Mouse (Mus musculus) thymus, adult 18-20 months (tissue): ENCODE measurements at regions not wholly inside any gene's neighbourhood (a gene's known extent, or its start where the extent isn't known, plus 50 kb on each side); places are given as distances from the start of the nearest gene placed in this dataset.
"Not testable (repeated sequence)": the region's sequence is repeated elsewhere in the genome, so short reads cannot be mapped to it uniquely, and the experiment has no call there.

Experiments used
- DNase-seq, 2 experiments: peaks; one replicate each; pipeline ENCODE4 v3.0.0; 2022; ENCODE audit warnings: mixed read lengths in 2 of 2

- no peak for DNase-seq
Observed at GRCm38 (mm10) chr14:60526832-60527231, 107.0 kb upstream of the Spata13 start.

GRCm38 (mm10) chr14:60527951-60528350 lies 105.8 kb upstream of the Spata13 start:
- no peak for DNase-seq

DNA sequence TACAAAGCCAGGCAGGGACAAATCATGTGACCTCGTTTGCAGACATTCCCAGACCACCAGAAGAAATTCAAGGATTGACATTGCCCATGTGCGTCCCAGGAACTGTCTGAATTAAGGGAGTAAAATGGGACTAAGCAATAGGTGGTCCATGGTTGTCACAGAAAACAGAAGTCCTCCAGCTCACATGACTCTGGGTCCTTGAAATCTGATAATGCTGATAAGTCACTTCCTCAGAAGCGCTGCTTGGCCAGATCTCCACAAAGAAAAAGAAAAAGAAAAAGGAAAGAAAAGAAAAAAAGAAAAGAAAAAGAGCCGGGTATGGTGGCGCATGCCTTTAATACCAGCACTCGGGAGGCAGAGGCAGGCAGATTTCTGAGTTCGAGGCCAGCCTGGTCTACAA lies 105.3 kb upstream of the Spata13 start:
- no peak for DNase-seq

- no peak for DNase-seq
Observed at GRCm38 (mm10) chr14:60529022-60529421, 104.8 kb upstream of the Spata13 start.

DNA sequence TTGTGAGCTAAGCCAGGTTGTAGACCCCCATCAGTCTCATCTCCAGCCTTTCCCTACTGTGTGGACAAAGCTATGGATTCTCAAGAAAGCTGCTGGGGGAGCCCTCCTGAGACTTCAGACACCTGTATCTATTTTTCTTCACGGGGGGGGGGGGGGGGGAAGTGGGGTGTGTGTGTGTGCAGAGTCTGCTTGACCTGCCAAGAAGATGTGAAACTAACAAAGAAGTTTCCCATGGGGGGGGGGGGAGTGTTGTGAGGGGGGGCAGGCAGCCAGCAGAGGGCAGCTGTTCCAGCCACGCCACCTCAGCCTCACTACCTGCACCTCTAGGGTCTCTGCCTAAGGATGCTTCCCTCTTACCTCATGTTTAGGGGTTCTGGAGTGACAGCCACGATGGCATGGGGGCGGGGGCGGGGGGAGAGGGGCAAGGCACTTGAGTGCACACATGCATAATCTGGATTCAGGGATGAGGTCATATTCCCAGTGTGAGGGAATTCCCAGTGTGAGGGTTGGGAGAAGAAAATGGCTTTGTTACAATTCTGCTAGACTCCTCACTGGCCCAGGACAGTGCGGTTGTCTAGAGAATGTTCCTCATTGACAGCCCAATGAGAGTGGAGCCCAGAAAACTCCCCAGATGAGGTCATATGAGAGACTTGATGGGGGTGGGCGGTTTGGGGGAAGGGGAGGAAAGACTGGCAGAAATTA lies 104.0 kb upstream of the Spata13 start:
- no peak for DNase-seq

DNA sequence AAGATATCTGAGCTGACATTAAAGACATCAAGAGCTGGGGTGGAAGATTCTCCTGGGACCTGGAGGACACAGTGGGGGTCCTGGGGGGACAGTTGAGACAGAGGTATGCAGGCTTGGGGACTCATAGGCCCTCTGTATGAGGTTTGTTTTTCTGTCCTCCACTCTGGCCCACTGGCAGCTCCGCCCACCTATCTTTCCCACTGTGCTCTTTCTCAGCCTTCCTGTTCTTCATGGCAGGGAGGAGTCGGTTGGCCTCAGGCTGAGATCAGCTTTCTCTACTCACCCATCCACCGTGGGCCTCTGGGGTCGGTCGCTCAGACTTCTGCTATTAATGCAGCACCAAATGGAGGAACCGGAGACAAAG lies 103.5 kb upstream of the Spata13 start:
- no peak for DNase-seq

GRCm38 (mm10) chr14:60530973-60531372 lies 102.8 kb upstream of the Spata13 start:
- no peak for DNase-seq

- no peak for DNase-seq
Observed at GRCm38 (mm10) chr14:60531766-60532165, 102.0 kb upstream of the Spata13 start.

DNA sequence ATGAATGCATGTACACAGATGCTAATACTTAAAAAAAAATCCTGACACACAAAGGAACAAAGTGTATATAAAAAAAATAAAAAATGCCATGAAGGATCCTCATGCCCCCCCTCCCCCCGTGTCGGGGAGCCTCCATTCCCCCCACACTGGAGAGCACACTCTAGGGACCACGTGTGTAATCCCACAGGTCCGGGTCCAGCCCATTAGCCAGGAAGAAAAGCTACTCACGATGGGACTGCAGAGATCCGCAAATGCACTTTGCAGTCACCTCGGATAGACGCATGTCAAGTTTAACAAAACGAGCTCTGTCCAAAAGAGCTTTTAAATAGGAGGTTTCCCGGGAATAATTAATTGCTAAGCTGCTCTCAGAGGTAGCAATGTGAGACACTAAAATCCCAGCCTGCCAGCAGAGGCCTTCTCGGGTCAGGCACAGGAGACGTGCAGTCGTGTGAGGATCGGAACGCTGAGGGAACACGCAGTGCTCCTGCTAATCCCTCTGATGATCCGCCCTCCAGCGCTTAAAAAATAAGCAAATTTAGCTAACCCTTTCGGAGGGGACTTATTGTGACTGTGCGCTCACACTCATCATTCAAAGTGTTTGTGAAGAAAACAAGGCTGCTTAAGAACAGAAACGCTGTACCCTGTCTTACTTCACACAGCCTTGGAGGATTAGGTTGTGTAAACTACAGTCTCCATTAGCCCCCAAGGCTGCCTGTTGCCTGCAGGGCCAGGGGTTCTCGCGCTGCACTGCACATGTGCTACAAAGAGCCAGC lies 100.2 kb upstream of the Spata13 start:
- no peak for DNase-seq

DNA sequence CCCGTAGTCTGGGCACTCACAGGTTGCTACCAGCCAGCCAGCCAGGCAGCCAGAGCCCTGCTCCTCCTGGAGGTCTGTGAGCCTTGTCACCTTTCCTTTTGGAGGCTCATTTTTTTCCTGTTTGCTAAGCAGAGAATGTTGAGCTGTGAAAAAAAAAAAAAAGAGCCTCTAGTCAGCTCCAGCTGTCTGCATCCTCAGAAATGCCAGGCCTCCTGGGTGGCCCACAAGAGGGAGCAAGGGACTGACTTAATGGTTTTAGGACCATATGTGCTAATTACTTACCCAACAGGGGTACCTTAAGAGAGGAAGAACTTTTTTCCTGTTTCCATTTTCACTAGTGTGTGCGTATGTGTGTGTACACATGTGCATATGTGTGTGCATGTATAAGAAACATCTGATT lies 94.8 kb upstream of the Spata13 start:
- no peak for DNase-seq

- DNase-seq: no peak
Observed at GRCm38 (mm10) chr14:60540111-60540510, 93.7 kb upstream of the Spata13 start.

GRCm38 (mm10) chr14:60541596-60541995 lies 92.2 kb upstream of the Spata13 start:
- no peak for DNase-seq

GRCm38 (mm10) chr14:60544767-60545166 lies 89.0 kb upstream of the Spata13 start:
- DNase-seq: no peak

DNA sequence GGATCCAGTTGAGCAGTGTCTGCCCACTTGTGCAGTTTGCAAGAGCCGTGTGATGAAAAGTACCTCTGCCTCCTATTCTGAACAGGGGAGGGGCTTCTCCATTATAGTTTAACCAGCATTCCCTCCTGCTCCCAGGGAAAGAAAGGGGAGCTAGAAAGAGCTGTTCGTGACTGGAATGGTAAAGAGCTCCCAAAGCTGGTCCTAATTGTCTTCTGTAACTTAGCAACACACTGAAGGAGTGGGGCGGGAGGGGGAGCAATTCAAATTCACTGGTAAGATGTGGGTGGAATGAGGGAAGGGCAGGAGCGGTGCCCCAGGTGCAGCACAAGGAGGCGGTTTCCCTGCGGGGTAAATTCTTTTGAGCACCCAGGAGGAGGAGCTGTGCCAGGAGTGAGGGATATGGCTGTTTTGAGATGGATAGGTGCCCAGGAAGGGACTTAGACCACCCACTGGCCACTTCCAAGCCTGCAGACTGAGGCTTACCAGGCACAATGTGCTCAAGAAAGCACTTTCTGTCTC lies 79.5 kb upstream of the Spata13 start:
- DNase-seq: no peak

DNA sequence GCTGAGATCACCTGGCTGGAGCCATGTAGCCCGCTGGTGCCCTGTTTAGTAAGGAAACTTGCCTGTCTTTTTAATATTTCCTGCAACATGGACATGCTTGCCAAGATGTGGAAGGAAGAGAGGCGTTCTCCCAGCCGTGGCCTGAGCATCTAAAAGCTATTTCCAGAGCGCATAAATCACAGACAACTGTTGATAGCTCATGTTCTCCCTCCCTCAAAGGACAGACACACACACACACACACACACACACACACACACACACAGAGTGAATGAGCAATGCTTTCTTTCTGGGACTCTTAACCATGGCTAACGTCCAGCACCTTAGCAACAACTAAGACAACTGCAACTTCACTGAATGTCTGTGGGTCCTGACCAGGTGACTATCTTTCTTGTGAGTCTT lies 77.3 kb upstream of the Spata13 start:
- DNase-seq: no peak

DNA sequence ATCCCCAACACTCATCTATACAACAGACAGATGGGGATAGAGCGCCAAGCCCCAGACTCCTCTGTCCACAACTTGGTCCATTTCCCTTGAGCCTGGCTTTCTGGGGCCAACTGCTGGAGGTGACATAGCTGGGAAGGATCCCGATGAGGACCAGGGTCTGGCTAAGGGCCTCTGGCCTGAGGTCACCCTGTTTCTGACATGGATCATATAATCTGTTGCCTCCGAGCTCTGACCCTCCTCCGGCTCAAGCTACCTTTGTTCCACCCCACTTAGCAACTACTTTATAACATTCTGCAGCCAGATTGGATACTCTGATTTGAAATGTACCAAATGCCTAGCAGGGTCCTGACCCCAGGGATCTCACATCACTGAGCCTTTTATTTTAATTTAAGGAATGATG lies 76.8 kb upstream of the Spata13 start:
- DNase-seq: no peak

DNA sequence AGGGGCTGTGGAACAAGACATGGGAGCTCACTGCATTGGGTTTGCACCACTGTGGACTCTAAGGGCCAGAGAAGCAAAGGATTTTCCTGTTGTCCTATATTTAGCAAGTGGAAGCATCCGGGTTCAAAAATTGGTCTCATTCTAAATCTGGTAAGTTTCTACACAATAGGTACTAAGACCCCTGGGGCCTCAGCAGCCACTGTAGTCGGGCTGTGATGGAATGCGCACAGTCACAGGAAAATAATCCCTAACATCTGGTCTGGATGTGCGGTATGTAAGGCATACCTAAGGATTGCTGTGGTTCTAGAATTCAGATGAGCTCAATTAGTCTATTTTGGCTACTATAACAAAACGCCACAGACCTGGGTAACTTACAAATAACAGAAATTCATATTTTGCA lies 74.4 kb upstream of the Spata13 start:
- no peak for DNase-seq

DNA sequence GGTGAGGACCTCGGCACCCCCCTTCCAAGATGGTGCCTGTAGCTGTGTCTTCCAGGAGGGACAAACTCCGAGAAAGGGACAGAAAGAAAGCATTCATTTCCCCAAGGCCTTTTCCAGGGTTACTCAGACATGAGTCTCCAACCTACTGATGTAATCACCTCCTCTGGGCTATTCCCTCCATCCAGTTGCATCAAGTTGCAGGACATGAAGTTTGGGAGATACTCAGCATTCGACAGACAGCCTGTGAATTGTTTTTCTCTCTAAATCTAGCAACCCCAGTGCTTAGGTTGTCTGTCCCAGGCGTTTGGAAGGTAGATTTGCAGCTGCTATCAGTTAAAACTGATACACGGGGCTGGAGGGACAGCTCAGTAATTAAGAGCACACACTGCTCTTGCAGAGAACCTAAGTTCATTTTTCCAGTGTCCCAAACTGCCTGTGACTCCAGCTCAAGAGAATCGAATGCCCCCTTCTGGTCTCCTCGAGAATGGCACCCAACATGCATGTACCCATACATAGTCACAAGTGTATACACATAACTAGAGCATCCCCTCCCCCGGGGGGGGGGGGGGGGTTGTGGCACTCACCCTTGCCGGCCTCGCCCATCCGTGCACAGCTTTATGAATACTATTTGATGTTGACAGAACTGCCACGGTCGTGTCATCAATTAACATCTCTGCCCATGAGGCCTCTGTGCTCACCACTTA lies 73.8 kb upstream of the Spata13 start:
- DNase-seq: no peak

DNA sequence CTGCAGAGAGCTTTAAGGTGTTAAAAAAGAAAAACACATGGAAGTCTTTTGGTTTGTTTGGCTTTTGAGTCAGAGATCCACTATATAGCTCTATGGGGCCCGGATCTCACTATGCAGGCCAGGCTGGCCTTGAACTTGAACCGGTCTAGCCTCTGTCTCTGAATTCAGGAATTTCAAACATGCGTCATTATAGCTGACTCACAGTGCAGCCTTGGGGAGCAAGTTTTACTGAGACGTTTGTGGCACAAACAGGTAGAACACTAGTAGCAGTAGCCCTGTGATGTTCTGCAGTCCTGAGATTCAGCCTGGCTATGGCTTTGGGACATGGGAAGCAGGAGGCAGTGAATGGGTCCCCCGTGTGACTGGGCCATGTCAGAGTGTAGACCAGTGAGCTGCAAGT lies 57.5 kb upstream of the Spata13 start:
- no peak for DNase-seq

GRCm38 (mm10) chr14:60580131-60580530 lies 53.7 kb upstream of the Spata13 start:
- not testable (repeated sequence) for DNase-seq
